Mouse (Mus musculus): ENCODE data around the gene Ankrd33. TPM values are rescaled to one million over a fixed set of nuclear protein-coding genes. Genes with fewer than 3 reads are reported as not detected.
A peak's percentile ranks its signal among the peaks of the same experiment; 100 is the strongest.

The Ankrd33 gene
- total and polyA plus RNA-seq, 2 experiments from 2014 or later: not detected

DNA sequence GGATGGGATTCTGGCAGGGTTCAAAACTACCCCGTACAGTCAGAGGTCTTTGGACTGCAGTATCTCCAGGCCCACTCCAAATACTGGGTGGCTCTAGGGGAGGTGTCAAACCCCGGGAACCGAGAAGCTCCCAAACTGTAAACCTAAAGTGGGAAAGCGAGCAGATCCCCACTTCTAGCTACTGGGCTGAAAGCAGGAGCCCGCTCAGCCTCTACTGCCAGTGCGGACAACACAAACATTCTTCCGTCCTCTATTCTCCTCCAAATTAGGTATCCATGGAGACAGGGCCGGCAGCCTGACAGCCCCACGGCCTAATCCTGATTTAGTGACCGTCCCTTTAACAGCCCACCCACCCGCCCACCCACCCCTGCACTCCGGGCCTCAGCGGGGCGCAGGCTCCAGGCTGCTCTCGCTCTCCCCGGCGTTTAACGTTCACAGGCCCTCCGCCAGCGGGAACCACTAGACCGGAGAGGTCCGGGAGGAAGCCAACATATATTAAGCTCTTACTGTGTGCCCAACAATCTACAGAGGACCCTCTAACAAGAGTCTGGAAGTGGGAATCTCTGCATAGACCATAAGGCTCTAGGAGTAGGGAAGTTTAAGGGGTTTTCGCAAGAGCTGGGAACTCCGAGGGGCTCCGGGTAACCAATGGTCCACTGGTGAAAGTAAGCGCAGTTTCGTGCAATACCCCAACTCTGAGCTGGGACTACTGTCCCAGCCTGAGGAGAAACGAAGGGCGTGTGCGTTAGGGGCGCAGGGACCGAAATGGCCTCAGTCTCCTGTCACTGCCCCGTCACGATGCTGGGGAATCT, 38.3 kb upstream of the Ankrd33 start:
- Histone ChIP-seq H3K27ac (peak overlapping the region; percentile 79), H3K4me2 (ENCODE audit: low read depth, low read length) (peak overlapping the region; percentile 74), H3K9me3 (ENCODE audit: low read length) (no peaks in the 10 kb centered on the region), H3K4me3 (ENCODE audit: low read length) (peak overlapping the region; percentile 65), H3K9ac (replicated peaks; ENCODE audit: low read length) (peak overlapping the region; percentile 70), H3K4me1 (ENCODE audit: insufficient read depth, low read length) (peaks cover 15% of the 10 kb centered on the region), H3K36me3 (ENCODE audit: insufficient read depth, low read length) (no peaks in the 10 kb centered on the region), H3K27me3 (ENCODE audit: insufficient read depth, low read length) (no peaks in the 10 kb centered on the region)
- ATAC-seq (0 out of 2 replicates have a peak, but pooled peaks have one; percentile 5), DNase-seq (ENCODE audit: low spot score) (peak; percentile 59)
- no peak for TF ChIP-seq CTCF (IDR thresholded peaks at IDR 0.05; ENCODE audit: low read depth)
- 5% methylated on average over 34 of the region's 34 CpGs for WGBS

DNA sequence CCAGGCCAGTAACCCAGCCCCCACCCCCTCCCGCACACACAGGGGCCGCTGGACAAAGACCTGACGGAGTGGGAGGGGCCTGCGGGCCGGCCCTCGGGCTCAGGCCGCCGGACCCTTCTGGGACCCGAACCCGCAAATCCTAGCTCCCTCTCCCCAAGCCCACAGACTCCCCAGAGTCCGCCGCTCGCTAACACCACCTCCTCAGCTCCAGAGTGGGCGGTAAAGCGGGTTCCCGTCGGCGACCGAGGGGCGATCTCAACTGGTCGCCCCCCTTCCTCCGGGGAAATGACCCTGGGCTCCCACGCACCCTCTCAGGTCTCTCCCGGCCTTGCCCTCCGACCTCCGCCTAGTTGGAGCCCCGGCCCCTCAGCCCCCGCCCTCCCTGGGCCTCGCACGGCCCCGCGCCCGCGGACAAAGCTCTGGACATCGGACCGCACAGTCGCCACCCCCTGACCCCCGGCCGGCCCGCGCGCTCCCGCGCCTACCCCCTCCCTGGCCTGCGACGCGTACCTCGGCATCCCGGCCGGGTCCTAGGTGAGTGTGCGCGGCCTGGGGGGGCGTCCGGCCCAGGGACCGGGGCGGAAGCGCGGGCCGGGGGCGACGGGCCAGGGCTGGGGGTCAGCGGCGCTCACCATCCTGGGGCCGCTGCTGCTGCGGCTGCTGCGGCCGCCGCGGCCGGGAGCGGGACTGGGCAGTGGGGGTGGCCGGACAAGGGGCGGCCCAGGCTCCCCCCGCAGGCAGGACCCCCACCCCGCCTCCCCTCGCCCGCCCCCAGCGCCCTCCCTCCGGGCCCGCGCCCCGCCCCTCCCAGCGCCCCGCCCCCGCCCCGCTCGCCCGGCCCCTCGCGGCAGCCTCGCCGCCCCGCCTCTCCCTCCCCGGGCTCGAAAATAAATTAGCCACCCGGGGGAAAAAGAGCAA, 37.5 kb upstream of the Ankrd33 start, which contains the start of gene Fignl2:
TSS of gene Fignl2 (minus strand) at position 755 of the 918 bp plus-strand sequence.
- H3K9me3 ChIP-seq (ENCODE audit: low read length): no peaks in the 10 kb centered on the region
- peak within 1 kb of the TSS; percentile 79 for H3K27ac ChIP-seq
- peak within 1 kb of the TSS; percentile 74 for H3K4me2 ChIP-seq (ENCODE audit: low read depth, low read length)
- no peaks in the 10 kb centered on the region for H3K36me3 ChIP-seq (ENCODE audit: insufficient read depth, low read length)
- no peaks in the 10 kb centered on the region for H3K27me3 ChIP-seq (ENCODE audit: insufficient read depth, low read length)
- ATAC-seq (peak; percentile 30), DNase-seq (ENCODE audit: low spot score) (no peak)
- H3K4me1 ChIP-seq (ENCODE audit: insufficient read depth, low read length): peaks cover 15% of the 10 kb centered on the region
- no peak for TF ChIP-seq CTCF (IDR thresholded peaks at IDR 0.05; ENCODE audit: low read depth)
- H3K9ac ChIP-seq (replicated peaks; ENCODE audit: low read length): peak within 1 kb of the TSS; percentile 70
- WGBS: under 1% methylated on average over 67 of the region's 96 CpGs
- peak within 1 kb of the TSS; percentile 65 for H3K4me3 ChIP-seq (ENCODE audit: low read length)

DNA sequence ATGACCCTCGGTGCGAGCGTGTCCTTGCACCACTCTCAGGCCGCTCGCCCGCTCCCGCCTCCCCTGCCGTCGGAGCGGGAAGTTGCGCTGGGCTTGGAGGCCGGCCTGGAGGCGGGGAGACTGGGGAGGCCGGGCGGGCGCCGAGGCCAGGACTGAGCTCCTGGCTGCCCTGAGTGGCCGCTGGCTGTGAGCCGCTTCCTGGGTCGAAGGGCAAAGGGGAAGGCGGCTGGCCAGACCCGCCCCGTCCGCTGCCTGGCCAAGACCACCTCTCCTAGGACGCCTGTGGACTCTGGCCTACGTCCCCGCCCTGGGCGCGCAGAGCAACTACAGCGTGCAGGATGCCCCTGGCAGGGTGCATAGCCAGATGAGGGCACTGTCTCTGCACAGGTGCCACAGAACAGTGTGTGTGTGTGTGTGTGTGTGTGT, 36.8 kb upstream of the Ankrd33 start:
- Histone ChIP-seq H3K4me2 (ENCODE audit: low read depth, low read length) (peak overlapping the region; percentile 74), H3K27me3 (ENCODE audit: insufficient read depth, low read length) (no peaks in the 10 kb centered on the region), H3K9ac (replicated peaks; ENCODE audit: low read length) (peak overlapping the region; percentile 70), H3K36me3 (ENCODE audit: insufficient read depth, low read length) (no peaks in the 10 kb centered on the region), H3K9me3 (ENCODE audit: low read length) (no peaks in the 10 kb centered on the region), H3K4me1 (ENCODE audit: insufficient read depth, low read length) (peaks cover 15% of the 10 kb centered on the region), H3K27ac (peak overlapping the region; percentile 79; the same call in 1 of the 2 replicates), H3K4me3 (ENCODE audit: low read length) (peak overlapping the region; percentile 65)
- DNase-seq (ENCODE audit: low spot score) (peak; percentile 60), ATAC-seq (peak; percentile 53)
- WGBS: 2% methylated on average over 30 of the region's 30 CpGs
- TF ChIP-seq CTCF (IDR thresholded peaks at IDR 0.05; ENCODE audit: low read depth): peak; percentile 31

DNA sequence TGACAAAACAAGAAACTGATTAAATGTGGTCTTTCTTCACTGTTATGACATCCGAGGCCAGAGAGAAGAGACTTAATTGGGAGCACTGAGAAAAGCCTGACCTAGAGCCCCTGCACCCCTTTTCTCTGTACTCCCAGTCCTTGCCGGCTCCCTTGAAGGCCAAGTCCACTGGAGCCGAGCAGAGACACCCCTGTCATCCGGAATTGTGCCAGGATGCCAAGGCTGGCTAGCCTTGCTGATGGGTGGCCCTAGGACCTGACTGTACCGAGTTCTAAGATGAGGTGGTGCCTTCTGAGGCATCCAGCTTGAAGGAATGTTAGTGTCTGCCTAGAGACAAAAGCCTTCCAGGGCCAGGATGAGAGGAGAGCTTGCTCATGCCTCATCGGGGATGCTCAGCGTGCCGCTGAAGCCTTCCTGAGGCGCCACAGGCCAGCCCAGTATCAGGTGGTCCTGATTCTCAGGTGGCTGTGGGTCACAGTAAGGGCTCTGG, 35.5 kb upstream of the Ankrd33 start:
- Histone ChIP-seq H3K27me3 (ENCODE audit: insufficient read depth, low read length) (no peaks in the 10 kb centered on the region), H3K9ac (replicated peaks; ENCODE audit: low read length) (no peak overlapping the region), H3K27ac (no peak overlapping the region), H3K36me3 (ENCODE audit: insufficient read depth, low read length) (no peaks in the 10 kb centered on the region), H3K9me3 (ENCODE audit: low read length) (no peaks in the 10 kb centered on the region), H3K4me2 (ENCODE audit: low read depth, low read length) (no peak overlapping the region), H3K4me3 (ENCODE audit: low read length) (no peak overlapping the region), H3K4me1 (ENCODE audit: insufficient read depth, low read length) (peaks cover 15% of the 10 kb centered on the region)
- DNase-seq (ENCODE audit: low spot score) (no peak), ATAC-seq (no peak)
- 78% methylated on average over 9 of the region's 9 CpGs for WGBS
- no peak for TF ChIP-seq CTCF (IDR thresholded peaks at IDR 0.05; ENCODE audit: low read depth)

DNA sequence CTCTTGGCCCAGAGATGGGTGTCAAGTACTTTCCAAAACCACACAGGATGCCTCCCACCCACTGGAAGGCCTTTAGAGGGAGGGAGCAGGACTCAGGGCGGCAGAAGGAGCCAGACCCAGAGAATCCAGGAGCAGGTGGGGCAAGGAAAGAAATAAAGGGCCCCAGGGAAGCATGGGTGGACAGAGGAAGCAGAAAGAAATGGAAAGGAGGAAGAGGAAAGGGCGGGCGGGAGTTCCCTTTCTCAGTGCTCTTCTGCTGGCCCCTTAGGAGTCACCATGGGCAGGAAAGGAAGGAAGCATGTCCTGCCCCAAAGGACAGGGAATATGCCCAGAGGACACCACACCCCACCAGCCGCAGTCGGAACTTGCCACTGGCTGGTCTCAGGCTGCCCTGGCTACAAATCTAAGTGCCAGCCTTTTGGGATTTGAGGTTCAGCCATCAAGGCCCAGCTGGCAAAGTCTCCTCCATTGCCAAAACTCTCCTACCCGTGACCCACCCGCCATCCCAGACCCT, 34.5 kb upstream of the Ankrd33 start:
- H3K36me3 ChIP-seq (ENCODE audit: insufficient read depth, low read length): no peaks in the 10 kb centered on the region
- no peak for TF ChIP-seq CTCF (IDR thresholded peaks at IDR 0.05; ENCODE audit: low read depth)
- ATAC-seq: no peak
- H3K9ac ChIP-seq (replicated peaks; ENCODE audit: low read length): no peak overlapping the region
- WGBS: 71% methylated on average over 7 of the region's 7 CpGs
- no peaks in the 10 kb centered on the region for H3K27me3 ChIP-seq (ENCODE audit: insufficient read depth, low read length)
- no peak overlapping the region for H3K27ac ChIP-seq
- H3K4me2 ChIP-seq (ENCODE audit: low read depth, low read length): no peak overlapping the region
- no peak for DNase-seq (ENCODE audit: low spot score)
- H3K4me1 ChIP-seq (ENCODE audit: insufficient read depth, low read length): peaks cover 8% of the 10 kb centered on the region
- H3K4me3 ChIP-seq (ENCODE audit: low read length): no peak overlapping the region
- H3K9me3 ChIP-seq (ENCODE audit: low read length): no peaks in the 10 kb centered on the region

DNA sequence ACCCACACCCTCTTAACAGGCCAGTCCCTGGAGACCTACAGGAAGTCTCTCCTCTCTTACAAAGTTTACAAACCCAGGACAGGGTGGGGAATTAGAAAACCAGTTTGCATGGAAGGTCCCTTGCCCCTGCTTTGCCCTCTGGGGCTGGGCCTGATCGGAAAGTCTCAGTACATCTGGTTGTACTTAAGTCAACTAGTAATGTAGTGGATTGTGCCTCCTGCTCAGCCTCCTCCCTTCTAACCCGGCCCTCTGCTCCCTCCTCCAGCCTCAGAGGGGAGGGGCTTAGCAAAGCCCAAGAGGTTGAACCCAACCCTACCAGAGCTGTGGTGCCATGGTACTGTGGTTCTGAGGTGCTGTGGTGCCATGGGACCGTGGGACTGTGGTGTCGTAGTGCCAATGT, 33.3 kb upstream of the Ankrd33 start:
- Histone ChIP-seq H3K9ac (replicated peaks; ENCODE audit: low read length) (no peak overlapping the region), H3K4me3 (ENCODE audit: low read length) (no peak overlapping the region), H3K4me2 (ENCODE audit: low read depth, low read length) (no peak overlapping the region), H3K9me3 (ENCODE audit: low read length) (no peaks in the 10 kb centered on the region), H3K27ac (no peak overlapping the region), H3K36me3 (ENCODE audit: insufficient read depth, low read length) (no peaks in the 10 kb centered on the region), H3K27me3 (ENCODE audit: insufficient read depth, low read length) (no peaks in the 10 kb centered on the region), H3K4me1 (ENCODE audit: insufficient read depth, low read length) (no peaks in the 10 kb centered on the region; the same call in 1 of the 2 replicates)
- TF ChIP-seq CTCF (IDR thresholded peaks at IDR 0.05; ENCODE audit: low read depth): no peak
- DNase-seq (ENCODE audit: low spot score) (no peak), ATAC-seq (no peak)
- 70% methylated on average over 4 of the region's 4 CpGs for WGBS

Measured in hindbrain, postnatal 0 days (tissue).